Mouse (Mus musculus) heart, embryonic 10.5 days (tissue): ENCODE measurements at regions not wholly inside any gene's neighbourhood (a gene's known extent, or its start where the extent isn't known, plus 50 kb on each side); places are given as distances from the start of the nearest gene placed in this dataset.

ENCODE experiments used
- DNase-seq: peaks from one replicate; pipeline ENCODE4 v3.0.0-alpha.2; 2017; ENCODE audit warnings: low spot score
- H3K27ac ChIP-seq: fragments of 300-500 bp; sonication (generic); 2 replicates; pipeline ENCODE4 v1.5.1; 2016; ENCODE audit warnings: mild to moderate bottlenecking
- H3K27me3 ChIP-seq: fragments of 300-500 bp; sonication (generic); 2 replicates; pipeline ENCODE4 v1.6.1; 2016; ENCODE audit warnings: mild to moderate bottlenecking; ENCODE audit not compliant: poor library complexity, insufficient read depth, severe bottlenecking
- H3K36me3 ChIP-seq: fragments of 300-500 bp; sonication (generic); 2 replicates; pipeline ENCODE4 v1.6.1; 2016; ENCODE audit warnings: mild to moderate bottlenecking, moderate library complexity
- H3K4me1 ChIP-seq: fragments of 300-500 bp; sonication (generic); 2 replicates; pipeline ENCODE4 v1.6.1; 2016; ENCODE audit warnings: mild to moderate bottlenecking
- H3K4me3 ChIP-seq: fragments of 300-500 bp; sonication (generic); 2 replicates; pipeline ENCODE4 v1.5.1; 2016; ENCODE audit warnings: mild to moderate bottlenecking, moderate library complexity
- H3K9me3 ChIP-seq: fragments of 300-500 bp; sonication (generic); 2 replicates; pipeline ENCODE4 v1.6.1; 2016; ENCODE audit warnings: mild to moderate bottlenecking, moderate library complexity
- WGBS: fragments of 180-500 bp; shearing (Covaris S2); methylation state at CpG from one replicate; pipeline ENCODE4 v1.1.7; 2016; 5-methylcytosine and 5-hydroxymethylcytosine counted together

- 22% methylated on average over 6 of the region's 6 CpGs for WGBS
- DNase-seq = no peak
- Histone ChIP-seq H3K4me3 (no peak overlapping the region), H3K27ac (no peak overlapping the region), H3K36me3 (no peaks in the 10 kb centered on the region), H3K27me3 (peaks cover 17% of the 10 kb centered on the region), H3K4me1 (peaks cover 30% of the 10 kb centered on the region), H3K9me3 (no peaks in the 10 kb centered on the region)
Observed at GRCm38 (mm10) chr4:105282681-105283462, 125.7 kb downstream of the Plpp3 start.

- Histone ChIP-seq H3K36me3 (no peaks in the 10 kb centered on the region), H3K4me3 (no peak overlapping the region), H3K4me1 (peaks cover 28% of the 10 kb centered on the region), H3K27ac (no peak overlapping the region), H3K27me3 (peaks cover 21% of the 10 kb centered on the region), H3K9me3 (no peaks in the 10 kb centered on the region)
- 84% methylated on average over 5 of the region's 5 CpGs for WGBS
- DNase-seq = no peak
Observed at GRCm38 (mm10) chr4:105285431-105286013, 128.4 kb downstream of the Plpp3 start.

GRCm38 (mm10) chr4:105286299-105286698 lies 129.2 kb downstream of the Plpp3 start:
- no peak for DNase-seq
- Histone ChIP-seq H3K36me3 (no peaks in the 10 kb centered on the region), H3K9me3 (no peaks in the 10 kb centered on the region), H3K27ac (peak overlapping the region; percentile 13; the same call in 1 of the 2 replicates), H3K4me3 (no peak overlapping the region), H3K27me3 (peaks cover 21% of the 10 kb centered on the region), H3K4me1 (peaks cover 27% of the 10 kb centered on the region)
- WGBS = 63% methylated on average over 6 of the region's 6 CpGs

- no peak for DNase-seq
- 80% methylated on average over 10 of the region's 10 CpGs for WGBS
- Histone ChIP-seq H3K4me3 (no peak overlapping the region), H3K9me3 (no peaks in the 10 kb centered on the region), H3K36me3 (no peaks in the 10 kb centered on the region), H3K4me1 (peaks cover 27% of the 10 kb centered on the region), H3K27me3 (peaks cover 21% of the 10 kb centered on the region), H3K27ac (0 out of 2 replicates have a peak overlapping the region, but pooled peaks have one; percentile 13)
Observed at GRCm38 (mm10) chr4:105286809-105287208, 129.7 kb downstream of the Plpp3 start.

GRCm38 (mm10) chr4:105287419-105287818 lies 130.3 kb downstream of the Plpp3 start:
- H3K9me3 ChIP-seq = no peaks in the 10 kb centered on the region
- H3K27me3 ChIP-seq = peaks cover 21% of the 10 kb centered on the region
- peaks cover 22% of the 10 kb centered on the region for H3K4me1 ChIP-seq
- no peaks in the 10 kb centered on the region for H3K36me3 ChIP-seq
- no peak overlapping the region for H3K4me3 ChIP-seq
- no peak overlapping the region for H3K27ac ChIP-seq
- DNase-seq = no peak
- WGBS = 79% methylated on average over 7 of the region's 7 CpGs

- Histone ChIP-seq H3K9me3 (no peaks in the 10 kb centered on the region), H3K4me1 (peaks cover 15% of the 10 kb centered on the region), H3K27ac (no peak overlapping the region), H3K4me3 (no peak overlapping the region), H3K27me3 (peaks cover 14% of the 10 kb centered on the region), H3K36me3 (no peaks in the 10 kb centered on the region)
- 60% methylated on average over 4 of the region's 4 CpGs for WGBS
- no peak for DNase-seq
Observed at GRCm38 (mm10) chr4:105289635-105290034, 132.5 kb downstream of the Plpp3 start.

GRCm38 (mm10) chr4:105290847-105291475 lies 133.8 kb downstream of the Plpp3 start:
- peaks cover 14% of the 10 kb centered on the region for H3K27me3 ChIP-seq
- whole genome bisulfite sequencing = 23% methylated on average over 11 of the region's 11 CpGs
- no peak for DNase-seq
- no peak overlapping the region for H3K4me3 ChIP-seq
- H3K36me3 ChIP-seq = no peaks in the 10 kb centered on the region
- H3K9me3 ChIP-seq = no peaks in the 10 kb centered on the region
- peaks cover 15% of the 10 kb centered on the region for H3K4me1 ChIP-seq
- no peak overlapping the region for H3K27ac ChIP-seq

- peaks cover 11% of the 10 kb centered on the region for H3K4me1 ChIP-seq
- no peak for DNase-seq
- no peak overlapping the region for H3K4me3 ChIP-seq
- H3K27ac ChIP-seq = peak overlapping the region; percentile 52; the same call in 1 of the 2 replicates
- WGBS = 8% methylated on average over 1 of the region's 1 CpGs
- H3K27me3 ChIP-seq = peaks cover 11% of the 10 kb centered on the region
- H3K36me3 ChIP-seq = no peaks in the 10 kb centered on the region
- H3K9me3 ChIP-seq = no peaks in the 10 kb centered on the region
Observed at GRCm38 (mm10) chr4:105291503-105291902, 134.4 kb downstream of the Plpp3 start.

- no peaks in the 10 kb centered on the region for H3K36me3 ChIP-seq
- 82% methylated on average over 6 of the region's 6 CpGs for WGBS
- H3K27ac ChIP-seq = no peak overlapping the region
- H3K4me3 ChIP-seq = no peak overlapping the region
- no peaks in the 10 kb centered on the region for H3K9me3 ChIP-seq
- H3K27me3 ChIP-seq = no peaks in the 10 kb centered on the region
- DNase-seq = no peak
- H3K4me1 ChIP-seq = no peaks in the 10 kb centered on the region
Observed at GRCm38 (mm10) chr4:105299358-105299757, 142.2 kb downstream of the Plpp3 start.

- Histone ChIP-seq H3K36me3 (no peaks in the 10 kb centered on the region), H3K4me3 (no peak overlapping the region), H3K9me3 (no peaks in the 10 kb centered on the region), H3K27me3 (no peaks in the 10 kb centered on the region), H3K4me1 (no peaks in the 10 kb centered on the region), H3K27ac (no peak overlapping the region)
- 77% methylated on average over 1 of the region's 1 CpGs for WGBS
- DNase-seq = no peak
Observed at GRCm38 (mm10) chr4:105301547-105301946, 144.4 kb downstream of the Plpp3 start.

- Histone ChIP-seq H3K9me3 (no peaks in the 10 kb centered on the region), H3K36me3 (no peaks in the 10 kb centered on the region), H3K4me3 (no peak overlapping the region), H3K4me1 (no peaks in the 10 kb centered on the region; the same call in 1 of the 2 replicates), H3K27me3 (no peaks in the 10 kb centered on the region), H3K27ac (no peak overlapping the region)
- 73% methylated on average over 2 of the region's 2 CpGs for WGBS
- DNase-seq = no peak
Observed at GRCm38 (mm10) chr4:105304166-105304565, 147.0 kb downstream of the Plpp3 start.

- 64% methylated on average over 6 of the region's 6 CpGs for WGBS
Observed at GRCm38 (mm10) chr4:105305931-105306330, 148.8 kb downstream of the Plpp3 start.

GRCm38 (mm10) chr4:105307356-105307755 lies 150.2 kb downstream of the Plpp3 start:
- no peaks in the 10 kb centered on the region; the same call in 1 of the 2 replicates for H3K4me1 ChIP-seq
- no peaks in the 10 kb centered on the region for H3K27me3 ChIP-seq
- no peak overlapping the region for H3K27ac ChIP-seq
- DNase-seq = no peak
- no peaks in the 10 kb centered on the region for H3K9me3 ChIP-seq
- no peak overlapping the region for H3K4me3 ChIP-seq
- 86% methylated on average over 4 of the region's 4 CpGs for WGBS
- H3K36me3 ChIP-seq = no peaks in the 10 kb centered on the region

More at GRCm38 (mm10) chr4:105305931-105306330, 148.8 kb downstream of the Plpp3 start:
- Histone ChIP-seq H3K27me3 (no peaks in the 10 kb centered on the region), H3K36me3 (no peaks in the 10 kb centered on the region), H3K4me3 (no peak overlapping the region), H3K4me1 (no peaks in the 10 kb centered on the region; the same call in 1 of the 2 replicates), H3K27ac (no peak overlapping the region), H3K9me3 (no peaks in the 10 kb centered on the region)
- DNase-seq = no peak
